Mouse (Mus musculus) G1E (cell line): Measurements from ENCODE around the gene Scgb2b27.
"Not testable (repeated sequence)": the region's sequence is repeated elsewhere in the genome, so short reads cannot be mapped to it uniquely, and the experiment has no call there.

Experiments used
- CTCF ChIP-seq: IDR thresholded peaks from 2 replicates; pipeline ENCODE4 v1.5.1; 2012; ENCODE audit warnings: low read depth, low read length, inconsistent platforms, mixed read lengths
- GATA1 ChIP-seq: IDR thresholded peaks from 2 replicates; pipeline ENCODE4 v1.6.1; 2012; ENCODE audit warnings: borderline replicate concordance, low read length, inconsistent platforms, mixed read lengths
- TAL1 ChIP-seq: conservative IDR thresholded peaks from 2 replicates; pipeline ENCODE4 v1.6.1; 2012; ENCODE audit warnings: low read depth, low read length, inconsistent platforms, mixed read lengths

DNA sequence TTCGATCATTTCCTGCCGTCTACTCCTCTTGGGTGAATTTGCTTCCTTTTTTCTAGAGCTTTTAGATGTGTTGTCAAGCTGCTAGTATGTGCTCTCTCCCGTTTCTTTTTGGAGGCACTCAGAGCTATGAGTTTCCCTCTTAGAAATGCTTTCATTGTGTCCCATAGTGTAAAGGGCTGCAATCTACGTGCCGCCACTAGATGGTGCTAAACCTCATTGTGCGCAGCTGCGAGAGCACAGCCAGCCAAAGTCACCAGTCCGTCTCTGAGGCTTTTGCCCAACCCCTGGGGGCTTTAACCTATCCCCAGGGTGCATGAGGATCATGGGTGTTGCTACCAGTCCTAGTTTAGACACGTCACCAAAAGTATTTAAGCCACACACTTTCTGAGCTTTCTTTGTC is 31.5 kb downstream of the Scgb2b27 start:
- 0 out of 2 replicates have a peak, but pooled peaks have one; percentile 6 for TF ChIP-seq CTCF
- not testable (repeated sequence) for TF ChIP-seq GATA1, TAL1
